Mouse (Mus musculus) stomach, embryonic 14.5 days (tissue): ENCODE measurements around the gene Capn9. TPM values are rescaled to one million over a fixed set of nuclear protein-coding genes. Genes with fewer than 3 reads are reported as not detected.

Source experiments
- ATAC-seq: fragments of 200-750 bp; cut with Nextera tagmentation; 2 replicates; pipeline ENCODE4 v1.8.0; 2017; ENCODE audit warnings: low read depth, moderate TSS enrichment; ENCODE audit not compliant: insufficient number of reproducible peaks, insufficient read depth, low FRiP score
- H3K27ac ChIP-seq: fragments of 300-500 bp; sonication (generic); 2 replicates; pipeline ENCODE4 v1.5.1; 2014; ENCODE audit warnings: mild to moderate bottlenecking, low read length, moderate library complexity, mixed read lengths
- H3K27me3 ChIP-seq: fragments of 300-500 bp; sonication (generic); 2 replicates; pipeline ENCODE4 v1.6.1; 2014; ENCODE audit warnings: low read length, control low read depth, mixed read lengths; ENCODE audit not compliant: control insufficient read depth, insufficient read depth
- H3K36me3 ChIP-seq: fragments of 300-500 bp; sonication (generic); 2 replicates; pipeline ENCODE4 v1.6.1; 2014; ENCODE audit warnings: mild to moderate bottlenecking, control low read depth, low read length, moderate library complexity, mixed read lengths; ENCODE audit not compliant: control insufficient read depth, insufficient read depth
- H3K4me1 ChIP-seq: fragments of 300-500 bp; sonication (generic); 2 replicates; pipeline ENCODE4 v1.6.1; 2014; ENCODE audit warnings: low read length, control low read depth, mixed read lengths; ENCODE audit not compliant: control insufficient read depth, insufficient read depth
- H3K4me2 ChIP-seq: fragments of 300-500 bp; sonication (generic); replicated peaks from 2 replicates; pipeline ENCODE4 v1.6.1; 2014; ENCODE audit warnings: low read depth, low read length, control low read depth
- H3K4me3 ChIP-seq: fragments of 300-500 bp; sonication (generic); 2 replicates; pipeline ENCODE4 v1.5.1; 2014; ENCODE audit warnings: low read depth, low read length, control low read depth
- H3K9ac ChIP-seq: fragments of 300-500 bp; sonication (generic); replicated peaks from 2 replicates; pipeline ENCODE4 v1.6.1; 2014; ENCODE audit warnings: low read depth, mild to moderate bottlenecking, control low read depth, low read length, moderate library complexity, mixed read lengths
- H3K9me3 ChIP-seq: fragments of 300-500 bp; sonication (generic); 2 replicates; pipeline ENCODE4 v1.6.1; 2016; ENCODE audit warnings: low read depth, low read length, control low read depth; ENCODE audit not compliant: control insufficient read depth
- WGBS: fragments of 180-500 bp; shearing (Covaris S2); extraction: QIAGEN DNeasy Blood & Tissue Kit; methylation state at CpG from one replicate; pipeline ENCODE4 v1.1.7; 2014; 5-methylcytosine and 5-hydroxymethylcytosine counted together
- polyA plus RNA-seq: library from polyadenylated mRNA; unstranded; fragments of >200 nt; fragmentation: Nextera tagmentation; extraction: Ambion mirVana; gene quantifications from 2 replicates; pipeline ENCODE4 v1.2.1, GENCODE M21; 2014

The Capn9 gene
- polyA plus RNA-seq, 1 experiment from 2014 or later, result 0.13 TPM

GRCm38 (mm10) chr8:124634411-124635246, 58.7 kb downstream of the Capn9 start:
- WGBS, result 82% methylated on average over 13 of the region's 13 CpGs

GRCm38 (mm10) chr8:124635247-124635502, 59.3 kb downstream of the Capn9 start:
- no peak overlapping the region for H3K9ac ChIP-seq
- no peaks in the 10 kb centered on the region for H3K27me3 ChIP-seq
- no peaks in the 10 kb centered on the region for H3K9me3 ChIP-seq
- 78% methylated on average over 8 of the region's 8 CpGs for WGBS
- peaks cover 19% of the 10 kb centered on the region; the same call in 1 of the 2 replicates for H3K4me1 ChIP-seq
- ATAC-seq, result no peak
- H3K4me3 ChIP-seq, result no peak overlapping the region
- H3K4me2 ChIP-seq, result no peak overlapping the region
- peaks cover 32% of the 10 kb centered on the region for H3K36me3 ChIP-seq
- no peak overlapping the region for H3K27ac ChIP-seq

More at GRCm38 (mm10) chr8:124634411-124635246, 58.7 kb downstream of the Capn9 start:
- H3K4me3 ChIP-seq, result no peak overlapping the region
- H3K9ac ChIP-seq, result no peak overlapping the region
- no peak overlapping the region for H3K4me2 ChIP-seq
- H3K27me3 ChIP-seq, result no peaks in the 10 kb centered on the region
- H3K36me3 ChIP-seq, result peaks cover 32% of the 10 kb centered on the region
- no peaks in the 10 kb centered on the region for H3K9me3 ChIP-seq
- peaks cover 19% of the 10 kb centered on the region; the same call in 1 of the 2 replicates for H3K4me1 ChIP-seq
- 0 out of 2 replicates have a peak overlapping the region, but pooled peaks have one; percentile 80 for H3K27ac ChIP-seq
- ATAC-seq, result no peak

GRCm38 (mm10) chr8:124641599-124641998, 65.7 kb downstream of the Capn9 start:
- H3K27ac ChIP-seq, result no peak overlapping the region
- no peak for ATAC-seq
- peaks cover 23% of the 10 kb centered on the region for H3K36me3 ChIP-seq
- H3K4me3 ChIP-seq, result no peak overlapping the region
- no peak overlapping the region for H3K4me2 ChIP-seq
- no peaks in the 10 kb centered on the region for H3K9me3 ChIP-seq
- WGBS, result 95% methylated on average over 8 of the region's 8 CpGs
- no peak overlapping the region for H3K9ac ChIP-seq
- H3K27me3 ChIP-seq, result no peaks in the 10 kb centered on the region
- H3K4me1 ChIP-seq, result peaks cover 13% of the 10 kb centered on the region

GRCm38 (mm10) chr8:124643540-124644339, 67.8 kb downstream of the Capn9 start:
- Histone ChIP-seq H3K4me3 (no peak overlapping the region), H3K9me3 (no peaks in the 10 kb centered on the region), H3K36me3 (peaks cover 4% of the 10 kb centered on the region; the same call in 1 of the 2 replicates), H3K27ac (peak overlapping the region; percentile 76; the same call in 1 of the 2 replicates), H3K9ac (no peak overlapping the region), H3K27me3 (no peaks in the 10 kb centered on the region), H3K4me2 (0 out of 2 replicates have a peak overlapping the region, but pooled peaks have one; percentile 3), H3K4me1 (peaks cover 17% of the 10 kb centered on the region)
- ATAC-seq, result no peak
- WGBS, result 55% methylated on average over 18 of the region's 18 CpGs

GRCm38 (mm10) chr8:124648311-124648710, 72.4 kb downstream of the Capn9 start:
- Histone ChIP-seq H3K4me1 (peaks cover 27% of the 10 kb centered on the region), H3K9ac (no peak overlapping the region)

GRCm38 (mm10) chr8:124651776-124652175, 75.9 kb downstream of the Capn9 start:
- H3K9me3 ChIP-seq, result no peaks in the 10 kb centered on the region
- H3K36me3 ChIP-seq, result peaks cover 16% of the 10 kb centered on the region
- H3K4me2 ChIP-seq, result no peak overlapping the region
- H3K27ac ChIP-seq, result peak overlapping the region; percentile 44; the same call in 1 of the 2 replicates
- no peak for ATAC-seq
- 85% methylated on average over 20 of the region's 20 CpGs for WGBS
- H3K4me3 ChIP-seq, result no peak overlapping the region
- no peaks in the 10 kb centered on the region for H3K27me3 ChIP-seq
- peaks cover 28% of the 10 kb centered on the region for H3K4me1 ChIP-seq
- H3K9ac ChIP-seq, result no peak overlapping the region

More at GRCm38 (mm10) chr8:124648311-124648710, 72.4 kb downstream of the Capn9 start:
- no peak for ATAC-seq
- Histone ChIP-seq H3K27me3 (no peaks in the 10 kb centered on the region), H3K9me3 (no peaks in the 10 kb centered on the region), H3K36me3 (peaks cover 4% of the 10 kb centered on the region; the same call in 1 of the 2 replicates), H3K4me2 (no peak overlapping the region), H3K27ac (no peak overlapping the region), H3K4me3 (no peak overlapping the region)

GRCm38 (mm10) chr8:124652546-124652945, 76.6 kb downstream of the Capn9 start:
- no peaks in the 10 kb centered on the region for H3K27me3 ChIP-seq
- ATAC-seq, result peak; percentile 66; the same call in 1 of the 2 replicates
- no peaks in the 10 kb centered on the region for H3K9me3 ChIP-seq
- H3K36me3 ChIP-seq, result peaks cover 16% of the 10 kb centered on the region
- 16% methylated on average over 4 of the region's 4 CpGs for WGBS
- H3K4me1 ChIP-seq, result peaks cover 28% of the 10 kb centered on the region
- H3K27ac ChIP-seq, result peak overlapping the region; percentile 62; the same call in 1 of the 2 replicates
- H3K4me2 ChIP-seq, result no peak overlapping the region
- H3K9ac ChIP-seq, result no peak overlapping the region
- H3K4me3 ChIP-seq, result no peak overlapping the region

- H3K4me2 ChIP-seq, result no peak overlapping the region
- no peak overlapping the region for H3K9ac ChIP-seq
- WGBS, result 58% methylated on average over 28 of the region's 28 CpGs
- no peak for ATAC-seq
- no peaks in the 10 kb centered on the region for H3K27me3 ChIP-seq
- H3K4me1 ChIP-seq, result peaks cover 31% of the 10 kb centered on the region
- H3K9me3 ChIP-seq, result no peaks in the 10 kb centered on the region
- no peak overlapping the region for H3K4me3 ChIP-seq
- H3K36me3 ChIP-seq, result peaks cover 16% of the 10 kb centered on the region
- peak overlapping the region; percentile 62 for H3K27ac ChIP-seq
Observed at GRCm38 (mm10) chr8:124653568-124654475, 77.9 kb downstream of the Capn9 start.
